ENCODE assay signal across 20 mouse cellular contexts in the genomic region with DNA sequence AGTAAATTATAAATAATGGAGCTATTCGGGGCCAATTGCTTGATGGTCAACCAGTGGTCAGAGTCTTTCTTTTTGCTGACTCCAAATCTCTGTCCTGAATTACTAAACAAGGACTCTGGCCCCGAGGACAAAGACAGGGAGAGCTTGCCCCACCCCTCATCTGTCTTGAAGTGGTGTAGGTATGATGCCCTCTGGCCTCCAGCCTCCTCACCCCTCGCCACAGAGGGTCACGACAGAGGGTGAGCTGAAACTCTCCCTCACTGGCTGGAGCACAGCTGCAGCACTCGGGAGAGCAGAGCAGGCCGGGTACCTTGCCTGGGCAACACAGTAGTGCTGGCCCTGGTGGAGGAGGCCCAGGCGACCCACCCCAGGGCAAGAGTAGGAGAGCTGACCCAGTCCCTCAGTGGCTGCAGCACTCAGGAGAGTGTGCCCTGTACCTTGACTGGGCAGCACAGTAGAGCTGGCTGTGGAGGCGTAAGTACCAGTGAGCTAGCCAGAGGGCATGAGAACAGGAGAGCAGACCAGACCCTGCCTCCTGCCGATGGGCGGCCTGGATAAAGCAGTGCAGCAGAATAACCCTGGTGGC. TPM values are rescaled to one million over a fixed set of nuclear protein-coding genes. Genes with fewer than 3 reads are reported as not detected.
DNase-seq lines count a peak whose midpoint lies in the region; ATAC-seq and TF ChIP-seq lines count a peak whose summit lies in the region.
"Had no signal": no experiment of that assay in that cellular context is flagged by ENCODE, and none has a peak within 500 bp of the region (broad histone marks: within the 10 kb centered on the region; RNA-seq: fewer than 3 reads in every experiment).

No protein-coding gene starts in this region.

- WGBS in hindbrain, postnatal 0 days, result 93% methylated on average over 10 of the region's 10 CpGs
- WGBS in hindbrain, embryonic 12.5 days, result 91% methylated on average over 10 of the region's 10 CpGs
- WGBS in neural tube, embryonic 15.5 days, result 93% methylated on average over 10 of the region's 10 CpGs
- WGBS in kidney, embryonic 16.5 days, result 85% methylated on average over 10 of the region's 10 CpGs

- no peak overlapping the region for H3K4me3 ChIP-seq in hindbrain, postnatal 0 days (ENCODE audit: low read length)
- no peak overlapping the region for H3K4me3 ChIP-seq in hindbrain, embryonic 12.5 days
- H3K4me3 ChIP-seq in neural tube, embryonic 15.5 days (replicated peaks), result no peak overlapping the region
- H3K4me3 ChIP-seq in kidney, embryonic 16.5 days (ENCODE audit: low read length), result no peak overlapping the region
- H3K4me3 ChIP-seq: gastrocnemius, adult 2 months; limb, embryonic 15.5 days; megakaryocyte, embryonic 14.5 days; myocyte had no signal

- no peak overlapping the region for H3K27ac ChIP-seq in hindbrain, postnatal 0 days
- H3K27ac ChIP-seq in hindbrain, embryonic 12.5 days, result no peak overlapping the region
- no peak overlapping the region for H3K27ac ChIP-seq in neural tube, embryonic 15.5 days (replicated peaks)
- H3K27ac ChIP-seq in kidney, embryonic 16.5 days (ENCODE audit: low read length), result peak overlapping the region; percentile 24; the same call in 1 of the 2 replicates
- H3K27ac ChIP-seq: gastrocnemius, adult 2 months; limb, embryonic 15.5 days had no signal

- ATAC-seq in hindbrain, postnatal 0 days, result peak; percentile 35; the same call in 1 of the 2 replicates
- ATAC-seq in hindbrain, embryonic 12.5 days (ENCODE audit: low FRiP score), result no peak
- 0 out of 2 replicates have a peak, but pooled peaks have one; percentile 24 for ATAC-seq in neural tube, embryonic 15.5 days (ENCODE audit: low FRiP score)
- ATAC-seq in kidney, embryonic 16.5 days (ENCODE audit: low FRiP score, low TSS enrichment), result peak; percentile 81
- ATAC-seq: inflammation-experienced regulatory T-cells, adult 6 months; liver, postnatal 0 days had no signal

- TF ChIP-seq CTCF in hindbrain, postnatal 0 days (IDR thresholded peaks at IDR 0.05; ENCODE audit: low read depth), result no peak

- H3K9me3 ChIP-seq in hindbrain, postnatal 0 days (ENCODE audit: low read length), result no peaks in the 10 kb centered on the region
- no peaks in the 10 kb centered on the region for H3K9me3 ChIP-seq in hindbrain, embryonic 12.5 days (replicated peaks)
- H3K9me3 ChIP-seq in neural tube, embryonic 15.5 days (replicated peaks), result no peaks in the 10 kb centered on the region
- no peaks in the 10 kb centered on the region for H3K9me3 ChIP-seq in kidney, embryonic 16.5 days (ENCODE audit: low read length)
- H3K9me3 ChIP-seq: limb, embryonic 15.5 days; megakaryocyte, embryonic 14.5 days had no signal

- DNase-seq in hindbrain, postnatal 0 days (ENCODE audit: low spot score), result no peak
- no peak for DNase-seq in neural tube, embryonic 10.5 days (ENCODE audit: extremely low spot score, low spot score)
- DNase-seq in yolk sac, embryonic 10.5 days (ENCODE audit: low spot score), result peak; percentile 63
- no peak for DNase-seq in adrenal gland, postnatal 36 days
- DNase-seq in adrenal gland, adult 18-20 months (ENCODE audit: low spot score in 2 of 2), result no peak
- DNase-seq: adrenal gland, adult 8-10 months; cerebellum, adult 9-10 months; gastrocnemius, adult 2 months; heart, postnatal 36 days; liver, postnatal 0 days; lung, postnatal 14 days; right cerebral cortex, postnatal 25 days; thymus, postnatal 36 days had no signal

- peaks cover 26% of the 10 kb centered on the region; the same call in 1 of the 2 replicates for H3K36me3 ChIP-seq in hindbrain, postnatal 0 days (ENCODE audit: insufficient read depth, low read length)
- peaks cover 65% of the 10 kb centered on the region for H3K36me3 ChIP-seq in hindbrain, embryonic 12.5 days
- peaks cover 60% of the 10 kb centered on the region for H3K36me3 ChIP-seq in neural tube, embryonic 15.5 days
- peaks cover 41% of the 10 kb centered on the region for H3K36me3 ChIP-seq in kidney, embryonic 16.5 days (ENCODE audit: insufficient read depth, low read length)

- no peaks in the 10 kb centered on the region for H3K4me1 ChIP-seq in hindbrain, postnatal 0 days (ENCODE audit: insufficient read depth, low read length)
- no peaks in the 10 kb centered on the region for H3K4me1 ChIP-seq in hindbrain, embryonic 12.5 days
- no peaks in the 10 kb centered on the region for H3K4me1 ChIP-seq in neural tube, embryonic 15.5 days
- no peaks in the 10 kb centered on the region for H3K4me1 ChIP-seq in kidney, embryonic 16.5 days (ENCODE audit: insufficient read depth, low read length)
- H3K4me1 ChIP-seq: limb, embryonic 15.5 days had no signal

- no peak overlapping the region for H3K4me2 ChIP-seq in hindbrain, postnatal 0 days (ENCODE audit: low read depth, low read length)
- H3K4me2 ChIP-seq in hindbrain, embryonic 12.5 days (replicated peaks), result no peak overlapping the region
- H3K4me2 ChIP-seq in neural tube, embryonic 15.5 days, result no peak overlapping the region
- H3K4me2 ChIP-seq in kidney, embryonic 16.5 days (replicated peaks; ENCODE audit: low read depth, low read length), result no peak overlapping the region
- H3K4me2 ChIP-seq: limb, embryonic 15.5 days had no signal

- no peak overlapping the region for H3K9ac ChIP-seq in hindbrain, postnatal 0 days (replicated peaks; ENCODE audit: low read length)
- H3K9ac ChIP-seq in hindbrain, embryonic 12.5 days, result no peak overlapping the region
- H3K9ac ChIP-seq in neural tube, embryonic 15.5 days (replicated peaks), result no peak overlapping the region
- no peak overlapping the region for H3K9ac ChIP-seq in kidney, embryonic 16.5 days (replicated peaks; ENCODE audit: low read length)
- H3K9ac ChIP-seq: limb, embryonic 15.5 days; liver, postnatal 0 days had no signal

- H3K27me3 ChIP-seq in hindbrain, postnatal 0 days (ENCODE audit: insufficient read depth, low read length), result no peaks in the 10 kb centered on the region
- H3K27me3 ChIP-seq in hindbrain, embryonic 12.5 days, result no peaks in the 10 kb centered on the region
- no peaks in the 10 kb centered on the region for H3K27me3 ChIP-seq in neural tube, embryonic 15.5 days (replicated peaks)
- no peaks in the 10 kb centered on the region for H3K27me3 ChIP-seq in kidney, embryonic 16.5 days (ENCODE audit: insufficient read depth, low read length)
- H3K27me3 ChIP-seq: limb, embryonic 15.5 days; megakaryocyte, embryonic 14.5 days had no signal

RNA-seq across cellular contexts. Expression of gene Nxpe3, which starts 15.2 kb away (rescaled TPM):
- total RNA-seq in hindbrain, postnatal 0 days (2014; rRNA removed), result 1.8 and 2.4 TPM in 2 replicates
- polyA plus RNA-seq in hindbrain, postnatal 0 days (2015; fragmentation: Nextera tagmentation; extraction: Ambion mirVana), result 0.84 and 1.1 TPM in 2 replicates
- 0.77 and 1.1 TPM in 2 replicates for polyA plus RNA-seq in hindbrain, embryonic 12.5 days (2016; fragmentation: Nextera tagmentation; extraction: Ambion mirVana)
- polyA plus RNA-seq in neural tube, embryonic 15.5 days (2015; fragmentation: Nextera tagmentation; extraction: Ambion mirVana), result 1.4 and 1.7 TPM in 2 replicates
- polyA plus RNA-seq in kidney, embryonic 16.5 days (2015; fragmentation: Nextera tagmentation; extraction: Ambion mirVana), result 2.1 and 2.2 TPM in 2 replicates
- total RNA-seq in adrenal gland, postnatal 36 days (2021), result 1 to 10 TPM in 1 of 2 experiments, under 1 TPM in 1; 0.83 to 1.5 TPM
- total RNA-seq in adrenal gland, adult 18-20 months (2021), result 1 to 10 TPM; 1.4 to 1.6 TPM

RNA-seq across cellular contexts. Expression of gene Cep97, which starts 24.4 kb away (rescaled TPM):
- total RNA-seq in hindbrain, postnatal 0 days (2014; rRNA removed), result 4.9 and 7.1 TPM in 2 replicates
- polyA plus RNA-seq in hindbrain, postnatal 0 days (2015; fragmentation: Nextera tagmentation; extraction: Ambion mirVana), result 5.8 and 7.0 TPM in 2 replicates
- polyA plus RNA-seq in hindbrain, embryonic 12.5 days (2016; fragmentation: Nextera tagmentation; extraction: Ambion mirVana), result 16.5 and 19.5 TPM in 2 replicates
- polyA plus RNA-seq in neural tube, embryonic 15.5 days (2015; fragmentation: Nextera tagmentation; extraction: Ambion mirVana), result 11.0 and 12.3 TPM in 2 replicates
- polyA plus RNA-seq in kidney, embryonic 16.5 days (2015; fragmentation: Nextera tagmentation; extraction: Ambion mirVana), result 12.0 and 13.9 TPM in 2 replicates
- total RNA-seq in adrenal gland, postnatal 36 days (2021), result 1 to 10 TPM; 8.1 to 8.8 TPM
- 1 to 10 TPM; 7.1 to 7.6 TPM for total RNA-seq in adrenal gland, adult 18-20 months (2021)

RNA-seq across cellular contexts. Expression of gene Rpl24, which starts 55.8 kb away (rescaled TPM):
- 160 and 172 TPM in 2 replicates for total RNA-seq in hindbrain, postnatal 0 days (2014; rRNA removed)
- polyA plus RNA-seq in hindbrain, postnatal 0 days (2015; fragmentation: Nextera tagmentation; extraction: Ambion mirVana), result 525 and 561 TPM in 2 replicates
- 667 and 708 TPM in 2 replicates for polyA plus RNA-seq in hindbrain, embryonic 12.5 days (2016; fragmentation: Nextera tagmentation; extraction: Ambion mirVana)
- 485 and 506 TPM in 2 replicates for polyA plus RNA-seq in neural tube, embryonic 15.5 days (2015; fragmentation: Nextera tagmentation; extraction: Ambion mirVana)
- polyA plus RNA-seq in kidney, embryonic 16.5 days (2015; fragmentation: Nextera tagmentation; extraction: Ambion mirVana), result 611 and 649 TPM in 2 replicates
- 100 to 1,000 TPM; 748 to 767 TPM for total RNA-seq in adrenal gland, postnatal 36 days (2021)
- total RNA-seq in adrenal gland, adult 18-20 months (2021), result 100 to 1,000 TPM; 715 to 723 TPM
